Mouse (Mus musculus) stomach, embryonic 14.5 days (tissue): ENCODE measurements at regions not wholly inside any gene's neighbourhood (a gene's known extent, or its start where the extent isn't known, plus 50 kb on each side); places are given as distances from the start of the nearest gene placed in this dataset.

Experiments
- ATAC-seq: fragments of 200-750 bp; cut with Nextera tagmentation; 2 replicates; pipeline ENCODE4 v1.8.0; 2017; ENCODE audit warnings: low read depth, moderate TSS enrichment; ENCODE audit not compliant: insufficient number of reproducible peaks, insufficient read depth, low FRiP score
- H3K27ac ChIP-seq: fragments of 300-500 bp; sonication (generic); 2 replicates; pipeline ENCODE4 v1.5.1; 2014; ENCODE audit warnings: mild to moderate bottlenecking, low read length, moderate library complexity, mixed read lengths
- H3K27me3 ChIP-seq: fragments of 300-500 bp; sonication (generic); 2 replicates; pipeline ENCODE4 v1.6.1; 2014; ENCODE audit warnings: low read length, control low read depth, mixed read lengths; ENCODE audit not compliant: control insufficient read depth, insufficient read depth
- H3K36me3 ChIP-seq: fragments of 300-500 bp; sonication (generic); 2 replicates; pipeline ENCODE4 v1.6.1; 2014; ENCODE audit warnings: mild to moderate bottlenecking, control low read depth, low read length, moderate library complexity, mixed read lengths; ENCODE audit not compliant: control insufficient read depth, insufficient read depth
- H3K4me1 ChIP-seq: fragments of 300-500 bp; sonication (generic); 2 replicates; pipeline ENCODE4 v1.6.1; 2014; ENCODE audit warnings: low read length, control low read depth, mixed read lengths; ENCODE audit not compliant: control insufficient read depth, insufficient read depth
- H3K4me2 ChIP-seq: fragments of 300-500 bp; sonication (generic); replicated peaks from 2 replicates; pipeline ENCODE4 v1.6.1; 2014; ENCODE audit warnings: low read depth, low read length, control low read depth
- H3K4me3 ChIP-seq: fragments of 300-500 bp; sonication (generic); 2 replicates; pipeline ENCODE4 v1.5.1; 2014; ENCODE audit warnings: low read depth, low read length, control low read depth
- H3K9ac ChIP-seq: fragments of 300-500 bp; sonication (generic); replicated peaks from 2 replicates; pipeline ENCODE4 v1.6.1; 2014; ENCODE audit warnings: low read depth, mild to moderate bottlenecking, control low read depth, low read length, moderate library complexity, mixed read lengths
- H3K9me3 ChIP-seq: fragments of 300-500 bp; sonication (generic); 2 replicates; pipeline ENCODE4 v1.6.1; 2016; ENCODE audit warnings: low read depth, low read length, control low read depth; ENCODE audit not compliant: control insufficient read depth
- WGBS: fragments of 180-500 bp; shearing (Covaris S2); extraction: QIAGEN DNeasy Blood & Tissue Kit; methylation state at CpG from one replicate; pipeline ENCODE4 v1.1.7; 2014; 5-methylcytosine and 5-hydroxymethylcytosine counted together

GRCm38 (mm10) chr12:65494388-65495030, 269.2 kb downstream of the Wdr20rt start:
- no peak overlapping the region for H3K9ac ChIP-seq
- no peak overlapping the region for H3K4me2 ChIP-seq
- no peak overlapping the region for H3K4me3 ChIP-seq
- no peak overlapping the region for H3K27ac ChIP-seq
- no peaks in the 10 kb centered on the region for H3K27me3 ChIP-seq
- no peaks in the 10 kb centered on the region for H3K4me1 ChIP-seq
- no peaks in the 10 kb centered on the region for H3K9me3 ChIP-seq
- 88% methylated on average over 5 of the region's 5 CpGs for WGBS
- H3K36me3 ChIP-seq: no peaks in the 10 kb centered on the region
- no peak for ATAC-seq

- no peak overlapping the region for H3K27ac ChIP-seq
- H3K4me2 ChIP-seq: no peak overlapping the region
- WGBS: 52% methylated on average over 6 of the region's 6 CpGs
- no peaks in the 10 kb centered on the region for H3K36me3 ChIP-seq
- no peak overlapping the region for H3K9ac ChIP-seq
- no peaks in the 10 kb centered on the region for H3K9me3 ChIP-seq
- no peaks in the 10 kb centered on the region for H3K27me3 ChIP-seq
- H3K4me1 ChIP-seq: no peaks in the 10 kb centered on the region
- no peak for ATAC-seq
- H3K4me3 ChIP-seq: no peak overlapping the region
These were observed 271.3 kb downstream of the Wdr20rt start for GRCm38 (mm10) chr12:65496613-65497012.

- H3K4me1 ChIP-seq: no peaks in the 10 kb centered on the region
- no peak overlapping the region for H3K4me2 ChIP-seq
- ATAC-seq: no peak
- no peaks in the 10 kb centered on the region for H3K27me3 ChIP-seq
- no peaks in the 10 kb centered on the region for H3K36me3 ChIP-seq
- 48% methylated on average over 6 of the region's 6 CpGs for WGBS
- H3K9ac ChIP-seq: no peak overlapping the region
- H3K9me3 ChIP-seq: no peaks in the 10 kb centered on the region
- H3K4me3 ChIP-seq: no peak overlapping the region
- H3K27ac ChIP-seq: no peak overlapping the region
These were observed 272.3 kb downstream of the Wdr20rt start for GRCm38 (mm10) chr12:65497602-65498001.

- no peak overlapping the region for H3K27ac ChIP-seq
- H3K27me3 ChIP-seq: no peaks in the 10 kb centered on the region
- ATAC-seq: no peak
- 64% methylated on average over 2 of the region's 2 CpGs for WGBS
- no peak overlapping the region for H3K4me3 ChIP-seq
- H3K4me2 ChIP-seq: no peak overlapping the region
- no peak overlapping the region for H3K9ac ChIP-seq
- no peaks in the 10 kb centered on the region for H3K4me1 ChIP-seq
- no peaks in the 10 kb centered on the region for H3K36me3 ChIP-seq
- no peaks in the 10 kb centered on the region for H3K9me3 ChIP-seq
These were observed 276.1 kb downstream of the Wdr20rt start for GRCm38 (mm10) chr12:65501459-65501858.

- no peaks in the 10 kb centered on the region for H3K27me3 ChIP-seq
- H3K27ac ChIP-seq: no peak overlapping the region
- 28% methylated on average over 1 of the region's 1 CpGs for WGBS
- no peaks in the 10 kb centered on the region for H3K36me3 ChIP-seq
- no peak for ATAC-seq
- H3K4me2 ChIP-seq: no peak overlapping the region
- no peaks in the 10 kb centered on the region for H3K4me1 ChIP-seq
- no peak overlapping the region for H3K9ac ChIP-seq
- no peak overlapping the region for H3K4me3 ChIP-seq
- no peaks in the 10 kb centered on the region for H3K9me3 ChIP-seq
These were observed 276.7 kb downstream of the Wdr20rt start for GRCm38 (mm10) chr12:65502045-65502444.

DNA sequence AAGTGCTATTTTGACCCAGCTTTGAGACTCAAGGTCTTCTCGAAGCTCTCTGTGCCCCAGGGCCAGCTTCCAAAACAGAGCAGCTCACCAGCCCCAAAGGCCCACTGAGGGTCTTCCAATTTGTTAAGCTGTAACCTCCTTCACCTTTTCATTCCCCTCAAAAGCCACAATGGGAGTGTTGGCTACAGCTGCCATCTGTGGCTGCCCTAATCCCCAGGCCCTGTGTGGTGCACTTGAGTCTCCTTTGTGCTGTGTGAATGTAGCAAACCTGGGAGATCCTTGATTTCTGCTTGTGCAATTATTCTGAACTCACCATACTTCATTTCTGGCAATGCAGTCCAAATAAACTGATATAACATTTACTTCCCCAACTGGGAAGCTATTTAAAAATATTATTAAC, 287.8 kb downstream of the Wdr20rt start:
- WGBS: 69% methylated on average over 1 of the region's 1 CpGs
- no peak for ATAC-seq
- H3K4me1 ChIP-seq: no peaks in the 10 kb centered on the region
- no peaks in the 10 kb centered on the region for H3K36me3 ChIP-seq
- no peak overlapping the region for H3K4me2 ChIP-seq
- no peak overlapping the region for H3K9ac ChIP-seq
- H3K9me3 ChIP-seq: no peaks in the 10 kb centered on the region
- H3K27me3 ChIP-seq: no peaks in the 10 kb centered on the region
- no peak overlapping the region for H3K4me3 ChIP-seq
- no peak overlapping the region for H3K27ac ChIP-seq

- H3K9ac ChIP-seq: no peak overlapping the region
- no peaks in the 10 kb centered on the region for H3K4me1 ChIP-seq
- H3K27me3 ChIP-seq: no peaks in the 10 kb centered on the region
- H3K4me3 ChIP-seq: no peak overlapping the region
- no peaks in the 10 kb centered on the region for H3K9me3 ChIP-seq
- H3K27ac ChIP-seq: no peak overlapping the region
- no peak overlapping the region for H3K4me2 ChIP-seq
- 76% methylated on average over 3 of the region's 3 CpGs for WGBS
- H3K36me3 ChIP-seq: no peaks in the 10 kb centered on the region
- no peak for ATAC-seq
These were observed 308.9 kb downstream of the Wdr20rt start for GRCm38 (mm10) chr12:65534142-65534690.

DNA sequence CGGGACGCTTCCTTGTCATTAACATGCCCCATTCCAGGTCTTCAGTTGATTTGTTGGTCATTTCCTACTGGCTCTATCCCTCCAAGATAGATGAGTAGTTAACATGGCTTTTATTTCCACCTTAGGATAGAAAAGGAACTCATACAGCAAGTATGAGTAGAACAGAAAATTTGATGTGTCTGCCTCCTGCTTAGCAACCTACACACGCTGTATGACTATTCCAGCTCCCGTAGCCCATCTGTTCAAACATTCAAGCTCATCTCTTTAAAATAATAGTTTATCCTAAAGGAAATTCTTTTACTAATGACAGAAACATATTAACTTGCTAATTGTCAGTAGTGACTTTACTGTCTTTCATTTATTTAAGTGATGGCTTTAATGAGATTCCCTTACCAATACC, 323.0 kb downstream of the Wdr20rt start:
- H3K4me1 ChIP-seq: no peaks in the 10 kb centered on the region
- H3K27me3 ChIP-seq: no peaks in the 10 kb centered on the region
- no peak overlapping the region for H3K4me3 ChIP-seq
- no peak overlapping the region for H3K9ac ChIP-seq
- H3K27ac ChIP-seq: no peak overlapping the region
- no peaks in the 10 kb centered on the region for H3K36me3 ChIP-seq
- 89% methylated on average over 4 of the region's 4 CpGs for WGBS
- ATAC-seq: no peak
- H3K9me3 ChIP-seq: no peaks in the 10 kb centered on the region
- no peak overlapping the region for H3K4me2 ChIP-seq

- H3K27ac ChIP-seq: no peak overlapping the region
- no peak overlapping the region for H3K9ac ChIP-seq
- no peak for ATAC-seq
- WGBS: 86% methylated on average over 3 of the region's 3 CpGs
- no peak overlapping the region for H3K4me2 ChIP-seq
- H3K9me3 ChIP-seq: no peaks in the 10 kb centered on the region
- H3K4me1 ChIP-seq: no peaks in the 10 kb centered on the region
- no peak overlapping the region for H3K4me3 ChIP-seq
- no peaks in the 10 kb centered on the region for H3K27me3 ChIP-seq
- no peaks in the 10 kb centered on the region for H3K36me3 ChIP-seq
These were observed 326.9 kb downstream of the Wdr20rt start for GRCm38 (mm10) chr12:65552230-65552629.
